Mouse (Mus musculus) lung, embryonic 16.5 days (tissue): ENCODE data around the gene Zdhhc19. TPM values are rescaled to one million over a fixed set of nuclear protein-coding genes. Genes with fewer than 3 reads are reported as not detected.

Experiments
- ATAC-seq: fragments of 200-750 bp; cut with Nextera tagmentation; 2 replicates; pipeline ENCODE4 v1.8.0; 2017; ENCODE audit warnings: low read depth, mild to moderate bottlenecking, moderate library complexity
- H3K27ac ChIP-seq: fragments of 300-500 bp; sonication (generic); 2 replicates; pipeline ENCODE4 v1.5.1; 2014; ENCODE audit warnings: mild to moderate bottlenecking, control low read depth, low read length
- H3K27me3 ChIP-seq: fragments of 300-500 bp; sonication (generic); 2 replicates; pipeline ENCODE4 v1.6.1; 2014; ENCODE audit warnings: low read depth, low read length, mixed read lengths; ENCODE audit not compliant: control insufficient read depth, insufficient read depth
- H3K36me3 ChIP-seq: fragments of 300-500 bp; sonication (generic); 2 replicates; pipeline ENCODE4 v1.6.1; 2014; ENCODE audit warnings: low read length; ENCODE audit not compliant: control insufficient read depth, insufficient read depth
- H3K4me1 ChIP-seq: fragments of 300-500 bp; sonication (generic); replicated peaks from 2 replicates; pipeline ENCODE4 v1.6.1; 2014; ENCODE audit warnings: low read length, mixed read lengths; ENCODE audit not compliant: control insufficient read depth, insufficient read depth
- H3K4me2 ChIP-seq: fragments of 300-500 bp; sonication (generic); 2 replicates; pipeline ENCODE4 v1.6.1; 2014; ENCODE audit warnings: low read depth, low read length, control low read depth
- H3K4me3 ChIP-seq: fragments of 300-500 bp; sonication (generic); 2 replicates; pipeline ENCODE4 v1.5.1; 2014; ENCODE audit warnings: mild to moderate bottlenecking, low read length, control low read depth
- H3K9ac ChIP-seq: fragments of 300-500 bp; sonication (generic); 2 replicates; pipeline ENCODE4 v1.6.1; 2014; ENCODE audit warnings: low read length, control low read depth
- H3K9me3 ChIP-seq: fragments of 300-500 bp; sonication (generic); 2 replicates; pipeline ENCODE4 v1.6.1; 2016; ENCODE audit warnings: low read length; ENCODE audit not compliant: control insufficient read depth
- WGBS: fragments of 180-500 bp; shearing (Covaris S2); extraction: QIAGEN DNeasy Blood & Tissue Kit; methylation state at CpG from one replicate; pipeline ENCODE4 v1.1.7; 2014; 5-methylcytosine and 5-hydroxymethylcytosine counted together
- polyA plus RNA-seq: library from polyadenylated mRNA; unstranded; fragments of >200 nt; fragmentation: Nextera tagmentation; extraction: Ambion mirVana; gene quantifications from 2 replicates; pipeline ENCODE4 v1.2.1, GENCODE M21; 2015

The Zdhhc19 gene
- polyA plus RNA-seq, 1 experiment from 2014 or later: not detected

GRCm38 (mm10) chr16:32607562-32608343 is 111.7 kb downstream of the Zdhhc19 start:
- Histone ChIP-seq H3K36me3 (no peaks in the 10 kb centered on the region), H3K9me3 (no peaks in the 10 kb centered on the region), H3K4me3 (no peak overlapping the region; the same call in none of the 2 replicates), H3K9ac (no peak overlapping the region; the same call in 1 of the 2 replicates), H3K27me3 (no peaks in the 10 kb centered on the region), H3K4me1 (peaks cover 3% of the 10 kb centered on the region), H3K4me2 (peak overlapping the region; percentile 90), H3K27ac (peak overlapping the region; percentile 41)
- WGBS: 53% methylated on average over 7 of the region's 7 CpGs
- no peak for ATAC-seq

GRCm38 (mm10) chr16:32608344-32608711 is 112.3 kb downstream of the Zdhhc19 start:
- Histone ChIP-seq H3K9me3 (no peaks in the 10 kb centered on the region), H3K36me3 (no peaks in the 10 kb centered on the region), H3K4me3 (peak overlapping the region; percentile 86), H3K9ac (peak overlapping the region; percentile 85), H3K27me3 (no peaks in the 10 kb centered on the region), H3K27ac (peak overlapping the region; percentile 41), H3K4me2 (peak overlapping the region; percentile 90), H3K4me1 (peaks cover 3% of the 10 kb centered on the region)
- 10% methylated on average over 8 of the region's 8 CpGs for WGBS
- no peak for ATAC-seq

GRCm38 (mm10) chr16:32608712-32609400 is 112.8 kb downstream of the Zdhhc19 start, which contains the start of gene Tfrc:
Tfrc (plus strand) TSS chr16:32608920.
- peak within 1 kb of the TSS; percentile 86 for H3K4me3 ChIP-seq
- H3K4me2 ChIP-seq: peak within 1 kb of the TSS; percentile 90
- no peaks in the 10 kb centered on the region for H3K36me3 ChIP-seq
- no peaks in the 10 kb centered on the region for H3K9me3 ChIP-seq
- ATAC-seq: peak; percentile 99
- peaks cover 3% of the 10 kb centered on the region for H3K4me1 ChIP-seq
- under 1% methylated on average over 72 of the region's 73 CpGs for WGBS
- peak within 1 kb of the TSS; percentile 90 for H3K27ac ChIP-seq
- peak within 1 kb of the TSS; percentile 85 for H3K9ac ChIP-seq
- H3K27me3 ChIP-seq: no peaks in the 10 kb centered on the region

GRCm38 (mm10) chr16:32609401-32609779 is 113.3 kb downstream of the Zdhhc19 start:
- H3K4me1 ChIP-seq: peaks cover 3% of the 10 kb centered on the region
- ATAC-seq: no peak

GRCm38 (mm10) chr16:32610460-32611255 is 114.6 kb downstream of the Zdhhc19 start:
- 54% methylated on average over 5 of the region's 5 CpGs for WGBS
- Histone ChIP-seq H3K9ac (peak overlapping the region; percentile 6; the same call in 1 of the 2 replicates), H3K4me3 (peak overlapping the region; percentile 86), H3K4me1 (peaks cover 3% of the 10 kb centered on the region), H3K27ac (no peak overlapping the region), H3K36me3 (peaks cover 10% of the 10 kb centered on the region), H3K9me3 (no peaks in the 10 kb centered on the region), H3K27me3 (no peaks in the 10 kb centered on the region), H3K4me2 (peak overlapping the region; percentile 90)
- ATAC-seq: no peak

More at GRCm38 (mm10) chr16:32609401-32609779, 113.3 kb downstream of the Zdhhc19 start:
- Histone ChIP-seq H3K27ac (peak overlapping the region; percentile 90), H3K9ac (peak overlapping the region; percentile 85), H3K4me3 (peak overlapping the region; percentile 86), H3K4me2 (peak overlapping the region; percentile 90), H3K36me3 (0 out of 2 replicates have a peak, but pooled peaks cover under 1% of the 10 kb centered on the region), H3K27me3 (no peaks in the 10 kb centered on the region), H3K9me3 (no peaks in the 10 kb centered on the region)
- under 1% methylated on average over 14 of the region's 14 CpGs for WGBS

Other genes with a start within 250 kb of the Zdhhc19 start
- 5.0 and 5.2 TPM in 2 replicates for gene Fbxo45, start 249.1 kb upstream of the Zdhhc19 start, polyA plus RNA-seq
- 19.0 and 19.8 TPM in 2 replicates for gene Wdr53, start 249.0 kb upstream of the Zdhhc19 start, polyA plus RNA-seq
- 0.18 TPM in 1 of 2 replicates, not detected in the other for gene Smco1, start 224.8 kb upstream of the Zdhhc19 start, polyA plus RNA-seq
- gene Rnf168, start 218.8 kb upstream of the Zdhhc19 start, polyA plus RNA-seq: 26.3 and 26.9 TPM in 2 replicates
- gene Ubxn7, start 164.0 kb upstream of the Zdhhc19 start, polyA plus RNA-seq: 22.5 and 25.4 TPM in 2 replicates
- gene Tm4sf19, start 95.8 kb upstream of the Zdhhc19 start, polyA plus RNA-seq: not detected in 2 replicates
- gene Tctex1d2, start 76.6 kb upstream of the Zdhhc19 start, polyA plus RNA-seq: 30.1 and 31.8 TPM in 2 replicates
- 46.4 and 53.9 TPM in 2 replicates for gene Pcyt1a, start 65.3 kb upstream of the Zdhhc19 start, polyA plus RNA-seq
- gene Slc51a, start 8.4 kb upstream of the Zdhhc19 start, polyA plus RNA-seq: 0.28 and 0.55 TPM in 2 replicates
- 57.3 and 58.4 TPM in 2 replicates for gene Tfrc, start 112.7 kb downstream of the Zdhhc19 start, polyA plus RNA-seq
- gene Tnk2, start 147.6 kb downstream of the Zdhhc19 start, polyA plus RNA-seq: 15.4 and 18.0 TPM in 2 replicates
- 1.6 and 3.4 TPM in 2 replicates for gene Muc4, start 239.6 kb downstream of the Zdhhc19 start, polyA plus RNA-seq